8 mouse cellular contexts compared by ENCODE assay signal in the genomic region with DNA sequence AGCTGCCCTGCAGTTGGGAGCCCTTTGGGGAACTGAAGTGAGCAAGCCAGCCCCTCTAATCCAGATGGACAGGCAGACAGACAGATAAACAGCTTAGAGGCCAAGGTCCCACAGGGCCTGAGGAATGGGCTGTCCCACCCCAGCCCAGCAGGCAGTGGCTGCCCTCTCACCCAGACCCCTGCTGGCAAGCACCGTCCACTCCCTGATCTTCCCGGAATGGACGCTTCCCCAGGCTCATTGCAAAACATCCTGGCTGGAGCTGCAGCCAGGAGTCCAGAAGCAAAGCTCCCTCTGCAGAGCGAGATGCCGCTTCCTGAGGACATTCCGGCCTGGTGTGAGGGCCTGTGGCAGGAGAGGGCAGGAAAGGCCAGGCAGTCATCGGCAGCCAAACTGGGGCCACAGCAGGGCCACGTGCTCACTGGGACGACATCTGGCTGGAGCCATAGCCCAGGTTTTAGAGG.
DNase-seq lines count a peak whose midpoint lies in the region; ATAC-seq lines count a peak whose summit lies in the region.

No protein-coding gene starts in this region.

- peak overlapping the region; percentile 45 for H3K27ac ChIP-seq in hindbrain, embryonic 16.5 days (ENCODE audit: low read depth, low read length)
- peak overlapping the region; percentile 19; the same call in 1 of the 2 replicates for H3K27ac ChIP-seq in liver, embryonic 11.5 days (ENCODE audit: low read depth, low read length)
- H3K27ac ChIP-seq in neural tube, embryonic 11.5 days (ENCODE audit: low read depth, low read length): no peak overlapping the region; the same call in 1 of the 2 replicates

- WGBS in hindbrain, embryonic 16.5 days: 13% methylated on average over 9 of the region's 9 CpGs
- WGBS in liver, embryonic 11.5 days: 22% methylated on average over 9 of the region's 9 CpGs
- WGBS in neural tube, embryonic 11.5 days: 9% methylated on average over 9 of the region's 9 CpGs

- no peaks in the 10 kb centered on the region for H3K27me3 ChIP-seq in hindbrain, embryonic 16.5 days (replicated peaks; ENCODE audit: control insufficient read depth, insufficient read depth, low read length)
- no peaks in the 10 kb centered on the region for H3K27me3 ChIP-seq in liver, embryonic 11.5 days (replicated peaks; ENCODE audit: control insufficient read depth, insufficient read depth, low read length)
- H3K27me3 ChIP-seq in neural tube, embryonic 11.5 days (ENCODE audit: control insufficient read depth, insufficient read depth, low read length): no peaks in the 10 kb centered on the region

- intact Hi-C loops in gastrocnemius, postnatal 14 days (cut with DNase I; ENCODE audit: low total_unique reads): no loop called here

- H3K36me3 ChIP-seq in hindbrain, embryonic 16.5 days (ENCODE audit: control insufficient read depth, insufficient read depth, low read length): no peaks in the 10 kb centered on the region
- H3K36me3 ChIP-seq in liver, embryonic 11.5 days (ENCODE audit: control insufficient read depth, insufficient read depth, low read length): no peaks in the 10 kb centered on the region
- H3K36me3 ChIP-seq in neural tube, embryonic 11.5 days (ENCODE audit: control insufficient read depth, insufficient read depth, low read length): no peaks in the 10 kb centered on the region

- no peak overlapping the region for H3K4me3 ChIP-seq in hindbrain, embryonic 16.5 days (ENCODE audit: low read length)
- H3K4me3 ChIP-seq in liver, embryonic 11.5 days (ENCODE audit: low read depth, low read length): no peak overlapping the region
- no peak overlapping the region for H3K4me3 ChIP-seq in neural tube, embryonic 11.5 days (ENCODE audit: low read depth, low read length)

- no peaks in the 10 kb centered on the region for H3K9me3 ChIP-seq in hindbrain, embryonic 16.5 days (ENCODE audit: control insufficient read depth, low read length)
- H3K9me3 ChIP-seq in liver, embryonic 11.5 days (ENCODE audit: control insufficient read depth, low read length): no peaks in the 10 kb centered on the region
- H3K9me3 ChIP-seq in neural tube, embryonic 11.5 days (ENCODE audit: control insufficient read depth, low read length): no peaks in the 10 kb centered on the region

- peak; percentile 50 for DNase-seq in urinary bladder, adult 2 months (ENCODE audit: low spot score)
- no peak for DNase-seq in urinary bladder, postnatal 10 days (ENCODE audit: low spot score)
- DNase-seq in gastrocnemius, postnatal 14 days: peak; percentile 80
- no peak for DNase-seq in liver, embryonic 11.5 days (ENCODE audit: low spot score)
- DNase-seq in neural tube, embryonic 11.5 days (ENCODE audit: low spot score): peak; percentile 44
- DNase-seq in B cell, adult 2 months: no peak

- H3K9ac ChIP-seq in hindbrain, embryonic 16.5 days (ENCODE audit: low read depth, low read length): 0 out of 2 replicates have a peak overlapping the region, but pooled peaks have one; percentile 0
- no peak overlapping the region for H3K9ac ChIP-seq in liver, embryonic 11.5 days (ENCODE audit: low read depth, low read length)
- H3K9ac ChIP-seq in neural tube, embryonic 11.5 days (ENCODE audit: low read length): 0 out of 2 replicates have a peak overlapping the region, but pooled peaks have one; percentile 8

- no peak overlapping the region for H3K4me2 ChIP-seq in hindbrain, embryonic 16.5 days (ENCODE audit: low read length)
- no peak overlapping the region for H3K4me2 ChIP-seq in liver, embryonic 11.5 days
- H3K4me2 ChIP-seq in neural tube, embryonic 11.5 days (ENCODE audit: low read depth): no peak overlapping the region

- peaks cover 7% of the 10 kb centered on the region for H3K4me1 ChIP-seq in hindbrain, embryonic 16.5 days (ENCODE audit: control insufficient read depth, insufficient read depth, low read depth, low read length)
- no peaks in the 10 kb centered on the region for H3K4me1 ChIP-seq in liver, embryonic 11.5 days (replicated peaks; ENCODE audit: control insufficient read depth, insufficient read depth, low read length)
- peaks cover 8% of the 10 kb centered on the region; the same call in 1 of the 2 replicates for H3K4me1 ChIP-seq in neural tube, embryonic 11.5 days (ENCODE audit: control insufficient read depth, insufficient read depth, low read length)

- peak; percentile 50 for ATAC-seq in hindbrain, embryonic 16.5 days
- no peak; the same call in 1 of the 2 replicates for ATAC-seq in liver, embryonic 11.5 days (replicated peaks; ENCODE audit: low FRiP score)
- no peak for ATAC-seq in neural tube, embryonic 11.5 days (ENCODE audit: insufficient read depth, low FRiP score, low TSS enrichment)
- ATAC-seq in erythroid progenitor cell, adult 5-6 weeks (replicated peaks; ENCODE audit: low FRiP score, poor library complexity, severe bottlenecking): no peak

Comparison
In these comparisons a context has a peak if more than half of its experiments do, and no peak if none do; other contexts are left out.
1. DNase-seq: peak in urinary bladder, adult 2 months (single experiment), gastrocnemius, postnatal 14 days (single experiment) and neural tube, embryonic 11.5 days (single experiment); none in urinary bladder, postnatal 10 days (single experiment), liver, embryonic 11.5 days (single experiment) and B cell, adult 2 months (0 of 2).